ENCODE assay signal across 8 mouse cellular contexts in the genomic region with DNA sequence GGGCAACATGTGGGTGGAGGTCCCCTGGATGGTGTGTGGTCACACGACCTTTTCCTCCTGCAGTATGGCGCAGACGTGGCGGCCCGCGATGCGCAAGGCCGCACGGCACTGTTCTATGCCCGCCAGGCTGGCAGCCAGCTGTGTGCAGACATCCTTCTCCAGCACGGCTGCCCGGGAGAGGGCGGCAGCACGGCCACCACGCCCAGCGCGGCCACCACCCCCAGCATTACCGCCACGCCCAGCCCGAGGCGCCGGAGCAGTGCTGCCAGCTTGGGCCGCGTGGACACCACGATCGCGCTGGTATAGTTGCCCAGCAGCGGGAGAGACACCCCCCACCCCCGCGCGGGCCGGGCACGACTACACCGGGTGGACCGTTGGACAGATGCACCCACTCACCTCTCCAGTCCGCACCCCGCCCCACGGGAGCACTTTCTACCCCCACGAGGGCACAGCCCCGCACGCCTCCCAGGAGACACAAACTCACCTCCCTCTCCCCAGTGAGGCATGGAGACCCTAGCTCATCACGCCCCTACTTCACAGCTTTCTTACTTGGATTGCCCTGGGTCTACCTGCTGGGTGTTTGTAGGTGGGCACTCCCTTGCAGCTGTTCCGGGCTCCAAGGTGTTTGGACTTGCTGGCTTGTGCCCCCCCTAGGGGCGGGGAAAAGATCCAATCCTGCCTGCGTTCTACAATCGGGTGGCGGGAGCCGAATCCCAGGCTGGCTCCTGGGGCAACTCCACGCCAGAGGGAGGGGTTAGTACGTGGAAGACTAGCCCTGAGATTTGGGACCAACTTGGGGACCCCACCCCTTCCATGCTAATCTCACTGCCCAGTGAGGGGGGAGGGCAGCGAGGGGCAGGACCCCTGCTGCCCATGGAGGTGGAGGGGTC. TPM values are rescaled to one million over a fixed set of nuclear protein-coding genes. Genes with fewer than 3 reads are reported as not detected.
DNase-seq lines count a peak whose midpoint lies in the region; ATAC-seq and TF ChIP-seq lines count a peak whose summit lies in the region.

No protein-coding gene starts in this region.

- peaks cover 4% of the 10 kb centered on the region; the same call in 1 of the 2 replicates for H3K27me3 ChIP-seq in forebrain, postnatal 0 days (ENCODE audit: insufficient read depth, low read length)
- peaks cover 46% of the 10 kb centered on the region for H3K27me3 ChIP-seq in limb, embryonic 14.5 days (ENCODE audit: control insufficient read depth, insufficient read depth, low read length)
- H3K27me3 ChIP-seq in midbrain, postnatal 0 days (ENCODE audit: insufficient read depth, low read length), result 0 out of 2 replicates have a peak, but pooled peaks cover 4% of the 10 kb centered on the region

- no peak for TF ChIP-seq POLR2A in limb, embryonic 14.5 days (IDR thresholded peaks at IDR 0.05; ENCODE audit: borderline replicate concordance, extremely low read depth, insufficient read depth, insufficient read length)

- H3K4me3 ChIP-seq in forebrain, postnatal 0 days (ENCODE audit: low read depth, low read length), result peak overlapping the region; percentile 18
- peak overlapping the region; percentile 27 for H3K4me3 ChIP-seq in limb, embryonic 14.5 days (replicated peaks; ENCODE audit: low read length)
- no peak overlapping the region for H3K4me3 ChIP-seq in midbrain, postnatal 0 days (ENCODE audit: low read depth, low read length)

- ATAC-seq in forebrain, postnatal 0 days, result peak; percentile 34
- no peak for ATAC-seq in limb, embryonic 14.5 days (ENCODE audit: low FRiP score, low read depth)
- no peak for ATAC-seq in midbrain, postnatal 0 days (ENCODE audit: low FRiP score)

- H3K36me3 ChIP-seq in forebrain, postnatal 0 days (ENCODE audit: insufficient read depth), result peaks cover 68% of the 10 kb centered on the region
- peaks cover 14% of the 10 kb centered on the region for H3K36me3 ChIP-seq in limb, embryonic 14.5 days (ENCODE audit: control insufficient read depth, insufficient read depth, low read length)
- peaks cover 57% of the 10 kb centered on the region for H3K36me3 ChIP-seq in midbrain, postnatal 0 days (ENCODE audit: insufficient read depth, low read length)

- DNase-seq in kidney, adult 18-20 months, result peak; percentile 39
- DNase-seq in kidney, adult 11 months, result no peak
- peak; percentile 80 for DNase-seq in adrenal gland, postnatal 14 days
- no peak for DNase-seq in forebrain, postnatal 0 days
- DNase-seq in limb, embryonic 14.5 days (ENCODE audit: low spot score), result no peak
- DNase-seq in midbrain, postnatal 0 days (ENCODE audit: low spot score), result peak; percentile 20
- DNase-seq in layer of hippocampus, adult 8-10 months (ENCODE audit: low spot score in 2 of 2), result no peak
- no peak for DNase-seq in gastrocnemius, adult 8-10 months (ENCODE audit: low spot score in 2 of 2)

- 13% methylated on average over 49 of the region's 51 CpGs for WGBS in forebrain, postnatal 0 days
- WGBS in limb, embryonic 14.5 days, result 10% methylated on average over 44 of the region's 51 CpGs
- 14% methylated on average over 35 of the region's 51 CpGs for WGBS in midbrain, postnatal 0 days

- H3K4me1 ChIP-seq in forebrain, postnatal 0 days (ENCODE audit: insufficient read depth), result 0 out of 2 replicates have a peak, but pooled peaks cover 3% of the 10 kb centered on the region
- peaks cover 7% of the 10 kb centered on the region; the same call in 1 of the 2 replicates for H3K4me1 ChIP-seq in limb, embryonic 14.5 days (ENCODE audit: control insufficient read depth, insufficient read depth, low read length)
- peaks cover 13% of the 10 kb centered on the region; the same call in 1 of the 2 replicates for H3K4me1 ChIP-seq in midbrain, postnatal 0 days (ENCODE audit: insufficient read depth, low read length)

- H3K4me2 ChIP-seq in forebrain, postnatal 0 days (ENCODE audit: low read depth), result peak overlapping the region; percentile 41
- H3K4me2 ChIP-seq in limb, embryonic 14.5 days (replicated peaks; ENCODE audit: low read depth, low read length, severe bottlenecking), result peak overlapping the region; percentile 40
- H3K4me2 ChIP-seq in midbrain, postnatal 0 days (ENCODE audit: low read depth, low read length, poor library complexity, severe bottlenecking), result no peak overlapping the region

- TF ChIP-seq CTCF in forebrain, postnatal 0 days (IDR thresholded peaks at IDR 0.05; ENCODE audit: low read depth), result peak; percentile 31
- peak; percentile 15; the same call in 1 of the 2 replicates for TF ChIP-seq CTCF in midbrain, postnatal 0 days (IDR thresholded peaks at IDR 0.05)

- no peaks in the 10 kb centered on the region for H3K9me3 ChIP-seq in forebrain, postnatal 0 days (ENCODE audit: low read length)
- H3K9me3 ChIP-seq in limb, embryonic 14.5 days (ENCODE audit: control insufficient read depth, low read length), result no peaks in the 10 kb centered on the region
- no peaks in the 10 kb centered on the region for H3K9me3 ChIP-seq in midbrain, postnatal 0 days (ENCODE audit: low read length)

- peak overlapping the region; percentile 14; the same call in 1 of the 2 replicates for H3K9ac ChIP-seq in forebrain, postnatal 0 days
- no peak overlapping the region for H3K9ac ChIP-seq in limb, embryonic 14.5 days (ENCODE audit: low read depth, low read length, severe bottlenecking)
- no peak overlapping the region; the same call in 1 of the 2 replicates for H3K9ac ChIP-seq in midbrain, postnatal 0 days (replicated peaks; ENCODE audit: low read length, poor library complexity, severe bottlenecking)

- no peak overlapping the region for H3K27ac ChIP-seq in forebrain, postnatal 0 days (ENCODE audit: low read depth, low read length)
- no peak overlapping the region for H3K27ac ChIP-seq in limb, embryonic 14.5 days (replicated peaks; ENCODE audit: low read depth, low read length)
- no peak overlapping the region for H3K27ac ChIP-seq in midbrain, postnatal 0 days (ENCODE audit: low read depth, low read length)

RNA-seq across cellular contexts. Expression of a gene that starts 16.7 kb away (rescaled TPM):
- total RNA-seq in adrenal gland, postnatal 14 days (2021), result 6.9 and 14.3 TPM in 2 replicates
- total RNA-seq in forebrain, postnatal 0 days (2014; rRNA removed), result 220 and 258 TPM in 2 replicates
- polyA plus RNA-seq in forebrain, postnatal 0 days (2015; fragmentation: Nextera tagmentation; extraction: Ambion mirVana), result 3.5 and 4.6 TPM in 2 replicates
- polyA plus RNA-seq in limb, embryonic 14.5 days (2012; rRNA removed), result 5.3 and 6.0 TPM in 2 replicates
- polyA plus RNA-seq in limb, embryonic 14.5 days (2014; fragmentation: Nextera tagmentation; extraction: Ambion mirVana), result 0.32 and 0.57 TPM in 2 replicates
- 330 and 343 TPM in 2 replicates for total RNA-seq in midbrain, postnatal 0 days (2014; rRNA removed)
- 5.4 and 6.3 TPM in 2 replicates for polyA plus RNA-seq in midbrain, postnatal 0 days (2015; fragmentation: Nextera tagmentation; extraction: Ambion mirVana)
- total RNA-seq in layer of hippocampus, adult 8-10 months (2022), result 100 to 1,000 TPM; 657 to 727 (median 692) TPM
- 1 to 10 TPM in 2 of 4 experiments, under 1 TPM in 2; 0.60 to 1.7 (median 1.0) TPM for total RNA-seq in gastrocnemius, adult 8-10 months (2022)

RNA-seq across cellular contexts. Expression of a gene that starts 21.7 kb away (rescaled TPM):
- total RNA-seq in adrenal gland, postnatal 14 days (2021), result 76.3 and 96.5 TPM in 2 replicates
- 105 and 201 TPM in 2 replicates for total RNA-seq in forebrain, postnatal 0 days (2014; rRNA removed)
- polyA plus RNA-seq in forebrain, postnatal 0 days (2015; fragmentation: Nextera tagmentation; extraction: Ambion mirVana), result 83.9 and 98.1 TPM in 2 replicates
- polyA plus RNA-seq in limb, embryonic 14.5 days (2012; rRNA removed), result 124 and 164 TPM in 2 replicates
- polyA plus RNA-seq in limb, embryonic 14.5 days (2014; fragmentation: Nextera tagmentation; extraction: Ambion mirVana), result 58.3 and 72.1 TPM in 2 replicates
- total RNA-seq in midbrain, postnatal 0 days (2014; rRNA removed), result 109 and 122 TPM in 2 replicates
- polyA plus RNA-seq in midbrain, postnatal 0 days (2015; fragmentation: Nextera tagmentation; extraction: Ambion mirVana), result 101 and 104 TPM in 2 replicates
- total RNA-seq in layer of hippocampus, adult 8-10 months (2022), result 10 to 100 TPM; 62.9 to 68.4 (median 66.1) TPM
- total RNA-seq in gastrocnemius, adult 8-10 months (2022), result 10 to 100 TPM; 21.0 to 24.9 (median 21.5) TPM

RNA-seq across cellular contexts. Expression of a gene that starts 28.4 kb away (rescaled TPM):
- 242 and 253 TPM in 2 replicates for total RNA-seq in adrenal gland, postnatal 14 days (2021)
- total RNA-seq in forebrain, postnatal 0 days (2014; rRNA removed), result 432 and 445 TPM in 2 replicates
- 656 and 790 TPM in 2 replicates for polyA plus RNA-seq in forebrain, postnatal 0 days (2015; fragmentation: Nextera tagmentation; extraction: Ambion mirVana)
- polyA plus RNA-seq in limb, embryonic 14.5 days (2012; rRNA removed), result 1,132 and 1,227 TPM in 2 replicates
- 1,659 and 1,732 TPM in 2 replicates for polyA plus RNA-seq in limb, embryonic 14.5 days (2014; fragmentation: Nextera tagmentation; extraction: Ambion mirVana)
- 311 and 365 TPM in 2 replicates for total RNA-seq in midbrain, postnatal 0 days (2014; rRNA removed)
- 364 and 374 TPM in 2 replicates for polyA plus RNA-seq in midbrain, postnatal 0 days (2015; fragmentation: Nextera tagmentation; extraction: Ambion mirVana)
- total RNA-seq in layer of hippocampus, adult 8-10 months (2022), result 10 to 100 TPM; 84.1 to 95.2 (median 91.1) TPM
- total RNA-seq in gastrocnemius, adult 8-10 months (2022), result 10 to 100 TPM; 41.3 to 46.4 (median 43.8) TPM

RNA-seq across cellular contexts. Expression of a gene that starts 29.2 kb away (rescaled TPM):
- 97.9 and 108 TPM in 2 replicates for total RNA-seq in adrenal gland, postnatal 14 days (2021)
- 118 and 119 TPM in 2 replicates for total RNA-seq in forebrain, postnatal 0 days (2014; rRNA removed)
- 122 TPM in 2 replicates for polyA plus RNA-seq in forebrain, postnatal 0 days (2015; fragmentation: Nextera tagmentation; extraction: Ambion mirVana)
- 60.6 and 61.0 TPM in 2 replicates for polyA plus RNA-seq in limb, embryonic 14.5 days (2012; rRNA removed)
- 54.7 and 57.6 TPM in 2 replicates for polyA plus RNA-seq in limb, embryonic 14.5 days (2014; fragmentation: Nextera tagmentation; extraction: Ambion mirVana)
- total RNA-seq in midbrain, postnatal 0 days (2014; rRNA removed), result 114 and 120 TPM in 2 replicates
- 126 TPM in 2 replicates for polyA plus RNA-seq in midbrain, postnatal 0 days (2015; fragmentation: Nextera tagmentation; extraction: Ambion mirVana)
- 100 to 1,000 TPM in 2 of 4 experiments, 10 to 100 TPM in 2; 98.1 to 120 (median 109) TPM for total RNA-seq in layer of hippocampus, adult 8-10 months (2022)
- total RNA-seq in gastrocnemius, adult 8-10 months (2022), result 10 to 100 TPM in 2 of 4 experiments, 1 to 10 TPM in 2; 7.4 to 13.9 (median 10.8) TPM

RNA-seq across cellular contexts. Expression of a gene that starts 31.8 kb away (rescaled TPM):
- 6.2 and 8.0 TPM in 2 replicates for total RNA-seq in adrenal gland, postnatal 14 days (2021)
- 70.7 and 75.8 TPM in 2 replicates for total RNA-seq in forebrain, postnatal 0 days (2014; rRNA removed)
- 7.9 and 8.1 TPM in 2 replicates for polyA plus RNA-seq in forebrain, postnatal 0 days (2015; fragmentation: Nextera tagmentation; extraction: Ambion mirVana)
- 8.6 and 9.8 TPM in 2 replicates for polyA plus RNA-seq in limb, embryonic 14.5 days (2012; rRNA removed)
- 2.7 and 3.1 TPM in 2 replicates for polyA plus RNA-seq in limb, embryonic 14.5 days (2014; fragmentation: Nextera tagmentation; extraction: Ambion mirVana)
- 84.0 and 90.0 TPM in 2 replicates for total RNA-seq in midbrain, postnatal 0 days (2014; rRNA removed)
- polyA plus RNA-seq in midbrain, postnatal 0 days (2015; fragmentation: Nextera tagmentation; extraction: Ambion mirVana), result 8.6 and 9.8 TPM in 2 replicates
- 10 to 100 TPM; 14.8 to 21.9 (median 20.4) TPM for total RNA-seq in layer of hippocampus, adult 8-10 months (2022)
- total RNA-seq in gastrocnemius, adult 8-10 months (2022), result 1 to 10 TPM in 1 of 4 experiments, under 1 TPM in 3; 0.17 to 1.3 (median 0.76) TPM

Comparison
In these comparisons a context has a peak if more than half of its experiments do, and no peak if none do; other contexts are left out.
1. DNase-seq: peak in kidney, adult 18-20 months (single experiment), adrenal gland, postnatal 14 days (single experiment) and midbrain, postnatal 0 days (single experiment); none in kidney, adult 11 months (single experiment), forebrain, postnatal 0 days (single experiment), limb, embryonic 14.5 days (single experiment), layer of hippocampus, adult 8-10 months (0 of 2) and gastrocnemius, adult 8-10 months (0 of 2).
2. RNA of a gene that starts 16.7 kb away (total RNA-seq): 657 to 727 TPM in layer of hippocampus, adult 8-10 months, 330 to 343 TPM in midbrain, postnatal 0 days and 220 to 258 TPM in forebrain, postnatal 0 days; 6.9 to 14.3 TPM in adrenal gland, postnatal 14 days and 0.60 to 1.7 TPM in gastrocnemius, adult 8-10 months; every median in the first group is over 10 times any median in the second.